Mouse (Mus musculus) hindbrain, embryonic 10.5 days (tissue): Measurements from ENCODE around the gene Acsl3. TPM values are rescaled to one million over a fixed set of nuclear protein-coding genes. Genes with fewer than 3 reads are reported as not detected.

ENCODE experiments used
- DNase-seq: peaks from one replicate; pipeline ENCODE4 v3.0.0-alpha.2; 2017; ENCODE audit warnings: low spot score
- H3K27ac ChIP-seq: fragments of 300-500 bp; sonication (generic); 2 replicates; pipeline ENCODE4 v1.5.1; 2016; ENCODE audit warnings: mild to moderate bottlenecking, moderate library complexity
- H3K27me3 ChIP-seq: fragments of 300-500 bp; sonication (generic); 2 replicates; pipeline ENCODE4 v1.6.1; 2016; ENCODE audit warnings: mild to moderate bottlenecking; ENCODE audit not compliant: poor library complexity, insufficient read depth, severe bottlenecking
- H3K36me3 ChIP-seq: fragments of 300-500 bp; sonication (generic); 2 replicates; pipeline ENCODE4 v1.6.1; 2016; ENCODE audit warnings: mild to moderate bottlenecking, moderate library complexity
- H3K4me1 ChIP-seq: fragments of 300-500 bp; sonication (generic); replicated peaks from 2 replicates; pipeline ENCODE4 v1.6.1; 2016; ENCODE audit warnings: mild to moderate bottlenecking
- H3K4me3 ChIP-seq: fragments of 300-500 bp; sonication (generic); 2 replicates; pipeline ENCODE4 v1.5.1; 2016; ENCODE audit warnings: mild to moderate bottlenecking, moderate library complexity
- H3K9me3 ChIP-seq: fragments of 300-500 bp; sonication (generic); 2 replicates; pipeline ENCODE4 v1.6.1; 2016; ENCODE audit warnings: mild to moderate bottlenecking, moderate library complexity
- WGBS: fragments of 180-500 bp; shearing (Covaris S2); methylation state at CpG from one replicate; pipeline ENCODE4 v1.1.7; 2016; 5-methylcytosine and 5-hydroxymethylcytosine counted together
- polyA plus RNA-seq: library from polyadenylated mRNA; unstranded; fragments of >200 nt; fragmentation: Nextera tagmentation; extraction: Ambion mirVana; gene quantifications from 2 replicates; pipeline ENCODE4 v1.2.1, GENCODE M21; 2016

Gene Acsl3
- polyA plus RNA-seq, 1 experiment from 2014 or later = 62.1 TPM

DNA sequence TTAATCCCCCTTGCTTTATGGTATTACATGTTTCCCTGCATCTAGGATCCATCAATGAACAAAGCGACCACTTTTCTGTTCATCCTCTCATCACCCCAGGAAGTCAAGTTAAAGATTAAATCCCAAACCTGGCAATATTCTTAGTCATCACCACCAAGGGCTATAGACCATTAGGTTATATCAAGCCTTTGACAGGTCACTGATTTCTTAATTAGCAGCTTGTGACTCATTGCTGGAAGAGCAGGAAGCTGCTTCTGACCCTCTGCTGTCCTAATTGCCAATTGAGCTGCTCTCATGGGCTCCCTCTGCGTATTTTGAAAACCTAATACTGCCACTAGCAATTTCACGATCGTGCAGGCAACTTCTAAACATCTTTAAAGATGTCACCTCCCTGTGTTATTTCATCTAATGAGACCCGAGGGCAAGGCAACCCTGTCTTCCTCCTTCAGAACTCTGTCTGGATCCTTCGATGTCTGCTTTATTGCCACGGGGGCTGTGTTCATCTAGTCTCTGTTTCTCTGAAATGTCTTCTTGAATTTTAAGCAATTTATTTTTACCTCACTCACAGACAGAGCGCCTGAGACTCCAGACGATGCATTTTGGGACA is 72.6 kb downstream of the Acsl3 start:
- H3K4me1 ChIP-seq = 0 out of 2 replicates have a peak, but pooled peaks cover 3% of the 10 kb centered on the region
- no peaks in the 10 kb centered on the region for H3K9me3 ChIP-seq
- no peak for DNase-seq
- 86% methylated on average over 9 of the region's 9 CpGs for WGBS
- H3K4me3 ChIP-seq = no peak overlapping the region
- no peak overlapping the region for H3K27ac ChIP-seq
- H3K27me3 ChIP-seq = no peaks in the 10 kb centered on the region
- no peaks in the 10 kb centered on the region for H3K36me3 ChIP-seq

DNA sequence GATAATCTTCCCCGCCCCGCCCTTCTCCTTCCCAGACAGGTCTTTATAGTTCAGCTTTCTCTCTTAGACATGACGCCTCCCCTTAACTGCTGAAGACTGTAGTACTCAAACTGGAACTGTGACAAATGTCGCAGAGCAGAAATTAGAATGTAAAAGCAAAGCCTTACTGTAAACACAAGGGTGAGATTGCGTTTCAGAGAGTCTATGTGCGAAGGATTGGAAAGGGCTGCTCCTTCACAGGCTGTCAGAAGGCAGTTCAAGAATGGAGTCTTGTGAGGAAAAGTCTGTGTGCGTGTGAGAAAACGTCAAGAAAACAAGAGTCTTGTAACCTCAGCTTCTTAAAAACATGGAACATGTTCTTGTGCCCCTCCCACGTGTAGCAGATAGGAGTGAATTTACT is 74.7 kb downstream of the Acsl3 start:
- Histone ChIP-seq H3K9me3 (no peaks in the 10 kb centered on the region), H3K4me1 (no peaks in the 10 kb centered on the region), H3K4me3 (no peak overlapping the region), H3K36me3 (no peaks in the 10 kb centered on the region), H3K27ac (no peak overlapping the region), H3K27me3 (no peaks in the 10 kb centered on the region)
- DNase-seq = no peak
- 84% methylated on average over 9 of the region's 9 CpGs for WGBS

DNA sequence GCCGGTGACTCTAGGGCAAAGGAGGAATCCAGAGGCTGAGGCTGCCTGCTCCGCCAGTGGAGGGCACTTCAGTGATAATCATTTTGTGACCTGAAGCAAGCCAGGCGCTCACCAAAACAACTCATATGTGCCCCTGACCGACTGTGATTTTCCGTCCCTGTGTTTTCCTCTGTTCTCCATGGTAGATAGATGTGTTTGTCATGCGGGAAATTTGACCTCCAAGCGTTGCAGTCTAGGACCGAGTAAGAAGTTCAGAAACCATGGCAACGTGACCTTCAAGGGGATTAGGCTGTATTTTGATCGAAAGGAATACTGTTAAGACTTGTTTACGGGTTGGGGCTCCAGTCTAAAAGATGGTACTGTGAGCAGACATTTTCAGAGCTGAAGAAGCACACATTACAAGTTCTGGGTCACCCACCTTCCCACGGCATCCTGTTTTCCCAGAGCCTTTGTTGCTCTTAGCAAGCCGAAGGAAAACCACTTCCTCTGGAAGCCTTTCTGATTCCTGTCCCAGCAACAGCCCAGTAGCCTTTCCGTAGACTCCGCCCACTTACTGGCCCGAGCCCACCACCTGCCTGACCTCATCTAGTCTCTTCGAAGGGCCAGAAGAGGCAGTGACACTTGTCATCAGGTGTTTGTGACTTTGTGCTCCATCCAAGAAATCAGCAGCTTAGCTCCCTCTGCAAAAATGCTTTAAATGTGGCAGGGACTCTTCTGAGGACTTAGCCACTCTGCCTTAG is 76.8 kb downstream of the Acsl3 start:
- no peak overlapping the region for H3K27ac ChIP-seq
- no peak overlapping the region for H3K4me3 ChIP-seq
- H3K27me3 ChIP-seq = no peaks in the 10 kb centered on the region
- WGBS = 78% methylated on average over 17 of the region's 17 CpGs
- H3K36me3 ChIP-seq = no peaks in the 10 kb centered on the region
- DNase-seq = no peak
- no peaks in the 10 kb centered on the region for H3K4me1 ChIP-seq
- H3K9me3 ChIP-seq = no peaks in the 10 kb centered on the region

DNA sequence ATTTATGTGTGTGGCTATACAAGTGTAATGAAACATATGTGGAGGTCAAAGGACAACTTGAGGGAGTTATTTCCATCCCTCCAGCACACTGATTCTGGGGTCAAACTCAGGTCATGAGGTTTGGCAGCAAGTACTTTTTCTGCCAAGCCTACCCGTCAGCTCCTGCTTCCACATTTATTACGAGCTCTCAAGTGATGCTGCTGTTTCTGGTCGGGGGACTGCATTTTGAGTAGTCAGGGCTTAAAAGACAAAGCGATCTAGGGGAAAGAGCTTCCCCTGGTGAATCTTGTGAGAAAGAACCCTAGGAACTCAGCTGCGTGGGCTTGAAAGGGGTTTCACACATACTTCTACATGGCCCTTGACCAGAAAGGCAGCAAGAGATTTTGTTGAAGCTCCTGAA is 80.0 kb downstream of the Acsl3 start:
- Histone ChIP-seq H3K4me3 (no peak overlapping the region), H3K27ac (no peak overlapping the region), H3K9me3 (no peaks in the 10 kb centered on the region), H3K4me1 (no peaks in the 10 kb centered on the region), H3K27me3 (no peaks in the 10 kb centered on the region), H3K36me3 (no peaks in the 10 kb centered on the region)
- 69% methylated on average over 5 of the region's 5 CpGs for WGBS
- DNase-seq = no peak

DNA sequence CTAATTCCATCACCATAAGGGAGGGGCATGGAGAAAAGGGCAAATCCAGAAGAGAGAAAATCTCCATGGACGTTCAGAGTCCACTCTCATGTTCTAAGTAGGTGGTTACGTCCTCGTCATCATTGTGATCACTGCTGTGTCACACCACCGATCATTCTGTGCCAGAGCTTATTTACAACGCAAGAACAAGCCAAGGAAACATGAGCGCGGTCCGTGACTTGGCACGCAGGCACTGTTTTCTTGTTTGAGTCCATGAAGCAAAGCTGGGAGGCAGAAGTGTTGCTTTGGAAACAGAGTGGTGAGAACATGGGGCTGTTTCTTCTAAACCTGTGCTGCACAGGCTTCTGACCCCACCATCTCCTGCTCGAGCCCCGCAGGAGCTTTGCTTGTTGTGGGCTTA is 83.1 kb downstream of the Acsl3 start:
- Histone ChIP-seq H3K4me1 (no peaks in the 10 kb centered on the region), H3K36me3 (no peaks in the 10 kb centered on the region), H3K27me3 (no peaks in the 10 kb centered on the region), H3K27ac (no peak overlapping the region), H3K9me3 (no peaks in the 10 kb centered on the region), H3K4me3 (no peak overlapping the region)
- 94% methylated on average over 11 of the region's 11 CpGs for WGBS
- no peak for DNase-seq

DNA sequence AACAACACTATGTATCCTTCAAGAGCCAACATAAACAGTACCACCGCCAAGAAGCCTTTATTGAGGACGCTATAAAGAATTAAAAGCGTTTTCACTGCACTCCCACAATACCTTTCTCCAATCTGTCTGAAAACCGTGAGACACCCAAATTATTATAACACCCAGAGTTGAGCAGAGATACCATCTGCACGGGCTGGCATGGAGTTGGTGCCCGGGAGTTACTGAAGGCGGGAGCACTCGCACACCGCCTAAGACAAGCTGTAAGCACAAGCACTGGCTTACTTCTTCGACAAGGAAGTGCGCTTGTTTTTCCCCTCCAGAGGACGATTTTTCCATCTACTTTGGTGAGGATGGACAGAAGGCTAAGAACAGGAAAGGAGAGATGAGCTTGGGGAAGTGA is 84.6 kb downstream of the Acsl3 start:
- DNase-seq = no peak
- no peaks in the 10 kb centered on the region; the same call in 1 of the 2 replicates for H3K9me3 ChIP-seq
- no peaks in the 10 kb centered on the region for H3K36me3 ChIP-seq
- no peaks in the 10 kb centered on the region for H3K4me1 ChIP-seq
- 90% methylated on average over 12 of the region's 12 CpGs for WGBS
- H3K27ac ChIP-seq = no peak overlapping the region
- H3K4me3 ChIP-seq = no peak overlapping the region
- H3K27me3 ChIP-seq = no peaks in the 10 kb centered on the region

DNA sequence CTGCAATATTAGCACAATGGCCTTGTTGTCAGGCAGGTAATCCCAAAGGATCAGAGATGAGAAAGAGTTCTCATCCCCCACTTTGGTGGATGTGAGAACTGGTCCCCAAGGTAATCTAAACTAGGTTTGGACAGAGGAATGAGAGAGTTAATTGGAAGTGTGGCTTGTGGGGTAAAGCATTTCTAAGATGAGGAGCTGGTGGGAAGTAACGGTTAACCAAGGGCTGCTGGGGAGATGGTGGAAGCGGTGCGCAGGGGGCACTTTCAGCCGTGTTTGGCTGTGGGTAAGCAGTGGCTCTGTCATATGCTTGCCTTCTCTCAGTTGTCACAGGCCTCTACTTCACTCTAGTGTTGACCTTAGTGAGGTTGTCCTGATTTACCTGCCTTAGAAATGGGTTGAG is 85.7 kb downstream of the Acsl3 start:
- no peaks in the 10 kb centered on the region; the same call in 1 of the 2 replicates for H3K9me3 ChIP-seq
- no peaks in the 10 kb centered on the region for H3K4me1 ChIP-seq
- WGBS = 94% methylated on average over 4 of the region's 4 CpGs
- no peaks in the 10 kb centered on the region for H3K27me3 ChIP-seq
- no peak overlapping the region for H3K27ac ChIP-seq
- DNase-seq = no peak
- no peaks in the 10 kb centered on the region for H3K36me3 ChIP-seq
- H3K4me3 ChIP-seq = no peak overlapping the region

DNA sequence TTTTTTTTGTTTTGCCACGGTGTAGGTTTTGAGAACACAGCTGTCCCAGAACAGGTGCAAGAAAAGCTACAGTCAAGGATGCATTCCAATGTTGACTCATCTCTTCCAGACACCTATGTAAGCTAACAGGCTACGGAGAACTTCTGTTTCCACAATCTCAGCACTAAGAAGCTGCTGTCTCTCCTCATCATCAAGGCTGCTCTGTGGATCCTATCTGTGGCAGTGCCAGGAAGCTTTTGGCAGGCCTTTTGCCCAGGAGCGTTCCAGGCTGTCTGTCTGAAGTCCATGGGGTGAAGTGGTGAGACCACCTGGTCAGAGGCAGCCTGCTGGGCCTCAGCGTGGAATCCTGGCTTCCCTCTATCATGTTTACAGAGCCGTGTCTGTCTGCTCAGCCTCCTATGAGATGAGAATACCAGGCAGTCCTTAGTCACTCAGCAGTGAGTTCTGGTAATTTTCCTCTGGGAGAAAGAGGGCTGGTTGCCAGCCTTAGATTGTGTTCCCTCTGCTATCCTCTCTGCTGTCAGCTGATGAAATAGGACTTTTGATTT is 87.7 kb downstream of the Acsl3 start:
- H3K4me1 ChIP-seq = no peaks in the 10 kb centered on the region

More for the DNA sequence above, 87.7 kb downstream of the Acsl3 start:
- no peaks in the 10 kb centered on the region; the same call in 1 of the 2 replicates for H3K9me3 ChIP-seq
- no peaks in the 10 kb centered on the region for H3K36me3 ChIP-seq
- H3K27me3 ChIP-seq = no peaks in the 10 kb centered on the region
- H3K4me3 ChIP-seq = no peak overlapping the region
- H3K27ac ChIP-seq = no peak overlapping the region
- WGBS = 65% methylated on average over 5 of the region's 5 CpGs
- no peak for DNase-seq

Other genes starting within 250 kb of the Acsl3 start
- 123 and 131 TPM in 2 replicates for gene Farsb, start 168.9 kb upstream of the Acsl3 start, polyA plus RNA-seq
- 1.0 TPM in 1 of 2 replicates, not detected in the other for gene Mogat1, start 146.8 kb upstream of the Acsl3 start, polyA plus RNA-seq
- gene BC035947, start 145.7 kb upstream of the Acsl3 start, polyA plus RNA-seq = 0.35 and 0.39 TPM in 2 replicates
- 2.8 and 4.3 TPM in 2 replicates for gene Utp14b, start 213 bp downstream of the Acsl3 start, polyA plus RNA-seq
- gene Kcne4, start 158.9 kb downstream of the Acsl3 start, polyA plus RNA-seq = 0.12 and 1.2 TPM in 2 replicates